Mouse (Mus musculus): ENCODE data around the gene Gm33543.

Gene Gm33543

GRCm38 (mm10) chr10:95836530-95837264, 6.0 kb downstream of the Gm33543 start:
- DNase-seq (ENCODE audit: low spot score in 2 of 2), result no peak

DNA sequence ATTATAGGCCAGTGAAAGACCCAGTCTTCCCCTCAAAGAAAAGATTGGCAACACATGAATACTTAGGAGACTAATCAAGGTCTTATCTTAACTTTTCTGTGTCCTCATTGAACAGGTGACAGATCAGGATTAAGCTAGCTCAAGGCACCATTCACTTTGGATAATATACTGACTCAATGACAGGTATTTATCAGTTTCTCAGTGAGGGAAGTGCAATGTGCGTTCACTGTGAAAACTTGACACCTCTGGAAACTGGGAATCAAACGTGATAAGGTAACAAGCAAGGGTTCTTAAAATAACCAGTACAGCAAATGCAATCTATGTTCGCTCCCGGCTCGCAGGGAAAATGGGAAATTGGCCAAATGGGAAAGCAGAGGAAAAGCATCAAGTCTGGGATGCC, 11.8 kb downstream of the Gm33543 start:
- no peak for DNase-seq (ENCODE audit: low spot score in 2 of 2)

DNA sequence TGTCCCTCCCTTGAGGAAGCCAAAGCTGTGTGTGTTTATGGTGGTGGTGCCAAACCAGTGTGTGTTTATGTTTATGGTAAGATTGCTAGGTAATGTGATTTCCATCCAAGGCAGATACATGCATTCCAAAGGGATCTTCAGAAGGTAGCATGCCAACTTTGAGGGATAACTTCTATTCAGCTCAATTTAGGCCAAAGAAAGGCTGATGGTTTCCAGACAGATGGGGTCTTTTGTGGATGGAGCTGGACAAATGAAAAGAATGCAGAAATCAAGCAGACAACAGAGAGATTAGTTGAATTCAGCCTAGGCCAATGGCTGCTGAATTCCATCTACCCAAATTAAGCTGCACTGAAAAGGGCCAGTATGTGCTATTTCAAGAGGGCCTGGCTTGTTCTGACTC, 13.3 kb downstream of the Gm33543 start:
- DNase-seq (ENCODE audit: low spot score in 2 of 2), result no peak

- no peak for DNase-seq (ENCODE audit: low spot score in 2 of 2)
These were observed 14.4 kb downstream of the Gm33543 start for GRCm38 (mm10) chr10:95828374-95828773.

- no peak for DNase-seq (ENCODE audit: low spot score in 2 of 2)
These were observed 17.1 kb downstream of the Gm33543 start for GRCm38 (mm10) chr10:95825651-95826050.

DNA sequence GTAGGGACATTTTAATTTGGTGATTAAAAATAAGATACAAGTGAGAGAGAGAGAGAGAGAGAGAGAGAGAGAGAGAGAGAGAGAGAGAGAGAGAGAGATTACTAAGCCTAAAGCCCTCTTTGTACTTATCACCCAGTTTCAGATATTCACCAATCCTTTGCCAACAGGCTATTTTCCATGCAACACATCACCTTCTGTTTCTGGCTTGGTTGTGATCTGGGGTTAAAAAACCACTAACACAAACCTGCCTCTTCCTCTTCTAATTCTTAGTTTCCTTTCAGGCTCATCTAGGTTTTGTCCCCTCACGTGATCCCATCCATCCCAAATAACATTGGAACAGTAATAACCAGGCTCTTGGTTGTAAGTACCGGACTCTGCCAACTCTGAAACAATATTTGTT, 24.2 kb downstream of the Gm33543 start:
- DNase-seq (ENCODE audit: low spot score in 2 of 2), result no peak

GRCm38 (mm10) chr10:95817419-95818161, 25.1 kb downstream of the Gm33543 start:
- peak; percentile 37 to 50 for DNase-seq (ENCODE audit: low spot score in 2 of 2)

- no peak for DNase-seq (ENCODE audit: low spot score in 2 of 2)
These were observed 28.4 kb downstream of the Gm33543 start for GRCm38 (mm10) chr10:95814351-95814750.

GRCm38 (mm10) chr10:95811869-95812268, 30.9 kb downstream of the Gm33543 start:
- no peak for DNase-seq (ENCODE audit: low spot score in 2 of 2)

- no peak for DNase-seq (ENCODE audit: low spot score in 2 of 2)
These were observed 41.3 kb downstream of the Gm33543 start for GRCm38 (mm10) chr10:95801443-95801811.

DNA sequence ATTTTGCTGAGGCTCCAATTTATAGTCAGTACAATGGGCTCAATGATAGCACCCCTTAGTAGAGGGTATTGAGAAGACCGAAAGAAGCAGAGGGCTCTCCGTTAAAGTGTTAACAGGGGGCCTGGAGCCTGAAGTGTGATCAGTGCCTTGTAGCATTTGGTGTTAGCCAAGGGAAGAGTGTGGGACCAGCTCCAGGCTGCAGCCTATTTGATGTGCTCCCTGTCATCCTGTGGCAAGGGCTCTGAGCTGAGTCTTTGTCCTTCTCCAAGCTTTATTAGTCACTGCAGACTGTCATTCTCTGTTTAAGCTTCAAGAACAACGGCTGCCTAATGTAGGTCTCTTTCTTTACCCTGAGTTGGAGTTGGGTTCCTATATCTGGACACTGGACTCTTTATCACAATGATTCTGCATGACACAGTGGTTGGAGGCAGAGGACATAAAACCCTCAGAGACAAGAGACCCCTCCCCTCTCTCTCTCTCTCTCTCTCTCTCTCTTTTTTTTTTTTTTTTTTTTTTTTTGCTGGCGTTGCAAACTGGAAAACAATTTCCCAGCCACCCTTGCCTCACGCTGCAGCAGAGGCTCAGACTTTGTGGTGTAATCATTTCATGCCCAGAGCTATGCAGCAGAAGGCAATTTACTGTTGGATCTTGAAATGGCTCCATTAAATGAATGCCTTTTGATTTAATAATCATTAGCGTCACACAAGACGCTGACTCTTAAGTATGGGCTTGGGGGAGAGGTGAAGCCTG, 41.9 kb downstream of the Gm33543 start:
- DNase-seq (ENCODE audit: low spot score in 2 of 2), result no peak

DNA sequence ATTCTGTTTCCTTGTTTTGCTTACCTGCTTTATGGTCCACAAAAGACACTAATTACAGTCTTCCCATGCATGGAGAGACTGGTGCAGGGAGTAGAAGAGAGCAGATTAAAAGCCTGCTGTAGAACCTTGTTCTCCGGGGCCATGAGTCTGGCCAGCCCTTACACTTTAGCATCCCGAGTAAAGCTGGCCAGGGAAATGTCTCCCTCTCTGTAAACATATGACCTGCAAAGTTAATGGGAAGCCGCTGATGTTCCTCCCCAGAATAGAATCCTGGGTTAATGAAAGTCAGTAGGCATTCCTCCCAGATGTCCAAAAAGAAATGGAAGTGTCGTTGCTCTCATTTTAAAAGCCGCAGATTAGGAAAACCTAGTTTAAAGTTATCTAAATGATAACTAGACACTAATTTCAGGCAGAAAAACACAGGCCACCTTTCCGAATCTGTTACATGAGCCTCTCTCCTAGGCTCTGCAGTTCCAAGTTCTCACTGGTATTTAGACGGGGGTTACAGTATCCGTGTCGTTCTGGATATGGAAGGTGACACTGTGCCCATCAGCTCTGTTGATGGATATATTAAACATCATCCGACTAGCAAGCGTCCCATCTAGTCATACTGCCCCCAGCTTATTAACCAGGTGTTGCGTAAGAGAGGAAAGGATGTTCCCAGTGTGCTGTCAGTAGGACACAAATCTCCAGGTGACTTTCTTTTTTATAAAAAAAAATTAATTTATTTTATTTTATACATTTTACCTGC, 44.9 kb downstream of the Gm33543 start:
- DNase-seq (ENCODE audit: low spot score in 2 of 2), result no peak

DNA sequence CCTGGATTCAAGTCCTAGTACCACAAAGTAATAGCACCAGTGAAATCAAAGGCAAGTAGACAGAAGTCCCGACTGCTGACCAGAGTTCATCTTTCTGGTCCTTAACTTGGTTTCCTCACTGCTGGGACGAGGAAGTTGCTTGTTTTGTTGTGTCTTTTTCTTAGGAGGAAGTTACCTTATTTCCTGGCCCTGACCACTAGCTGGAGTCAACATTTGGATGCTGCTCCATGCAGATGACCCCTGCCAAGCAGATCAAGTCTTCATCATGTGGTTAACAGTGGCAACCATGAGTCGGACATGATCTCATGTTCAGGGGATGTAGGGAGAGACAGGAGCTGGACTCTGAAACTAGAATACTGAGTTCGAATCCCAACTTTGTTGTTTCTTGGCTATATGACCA, 47.2 kb downstream of the Gm33543 start:
- DNase-seq (ENCODE audit: low spot score in 2 of 2), result no peak

- no peak for DNase-seq (ENCODE audit: low spot score in 2 of 2)
These were observed 48.0 kb downstream of the Gm33543 start for GRCm38 (mm10) chr10:95794706-95795105.

- DNase-seq (ENCODE audit: low spot score in 2 of 2), result no peak
These were observed 51.3 kb downstream of the Gm33543 start for GRCm38 (mm10) chr10:95791427-95791804.

GRCm38 (mm10) chr10:95790771-95791426, 51.8 kb downstream of the Gm33543 start:
- DNase-seq (ENCODE audit: low spot score in 2 of 2), result no peak

- no peak for DNase-seq (ENCODE audit: low spot score in 2 of 2)
These were observed 55.6 kb downstream of the Gm33543 start for GRCm38 (mm10) chr10:95787176-95787575.

DNA sequence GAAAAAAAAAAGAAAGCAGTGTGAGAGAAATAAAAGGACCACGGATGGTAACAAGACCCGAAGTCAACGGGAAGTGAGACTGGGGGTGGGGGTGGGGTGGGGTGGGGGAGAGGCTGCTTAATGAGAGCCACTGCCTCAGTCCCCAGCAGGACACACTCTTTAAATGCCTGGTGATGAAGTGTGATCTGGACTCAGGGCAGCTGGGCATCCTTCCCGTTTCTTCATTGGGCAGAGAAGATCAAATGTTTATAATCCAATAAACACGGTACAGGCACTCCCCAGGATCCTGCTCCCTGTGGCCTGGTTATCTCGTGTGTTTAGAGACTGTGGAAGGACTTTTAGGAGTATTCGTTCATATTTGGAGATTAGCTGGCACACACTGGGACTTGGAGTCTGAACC, 57.9 kb downstream of the Gm33543 start:
- DNase-seq (ENCODE audit: low spot score in 2 of 2), result no peak

DNA sequence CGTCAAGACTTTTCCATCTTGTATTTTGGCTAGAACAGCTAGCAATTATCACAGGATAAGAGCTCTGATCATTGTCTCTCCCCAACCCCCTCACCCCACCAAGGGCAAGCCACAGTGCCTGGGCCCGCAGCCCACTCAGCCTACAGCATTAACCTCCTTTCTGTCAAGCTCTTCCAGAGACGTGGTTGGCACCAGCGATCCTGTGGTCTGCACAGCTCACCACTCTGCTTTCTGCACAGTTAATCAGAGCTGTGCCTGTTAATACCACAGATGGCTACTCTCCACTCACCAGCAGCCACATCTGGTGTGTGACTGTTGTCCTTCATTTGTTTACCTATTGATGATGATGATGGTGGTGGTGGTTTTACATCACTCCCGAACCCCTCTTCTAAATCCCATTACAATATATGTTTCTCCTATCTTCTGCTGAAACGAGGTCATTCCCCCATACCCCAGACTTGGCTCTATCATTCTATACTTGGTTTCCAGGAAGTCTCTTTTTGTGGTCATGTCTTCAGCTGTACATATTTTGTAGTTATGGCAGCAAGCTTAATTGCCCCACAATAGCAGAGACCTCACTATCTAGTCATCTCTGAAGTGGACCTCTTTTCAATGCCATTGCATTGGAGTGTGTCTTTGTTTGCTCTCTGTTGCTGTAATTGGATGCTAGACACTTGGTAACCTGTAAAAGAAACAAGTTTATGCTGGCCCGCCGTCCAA, 61.7 kb downstream of the Gm33543 start:
- no peak for DNase-seq (ENCODE audit: low spot score in 2 of 2)

GRCm38 (mm10) chr10:95779801-95780385, 62.8 kb downstream of the Gm33543 start:
- DNase-seq (ENCODE audit: low spot score in 2 of 2), result peak in 1 of 2 experiments; percentile 15
